Mouse (Mus musculus) induced T-regulatory cell, adult 2 months (primary cell): ENCODE results near the gene 2700097O09Rik.
"Not testable (repeated sequence)": the region's sequence is repeated elsewhere in the genome, so short reads cannot be mapped to it uniquely, and the experiment has no call there.

Experiments
- DNase-seq: peaks from one replicate; pipeline ENCODE4 v3.0.0-alpha.2; 2012; ENCODE audit warnings: low read depth

2700097O09Rik gene

GRCm38 (mm10) chr12:55041011-55041410 lies 38.9 kb downstream of the 2700097O09Rik start:
- peak; percentile 74 for DNase-seq

GRCm38 (mm10) chr12:55027088-55027487 lies 52.8 kb downstream of the 2700097O09Rik start:
- peak; percentile 79 for DNase-seq

DNA sequence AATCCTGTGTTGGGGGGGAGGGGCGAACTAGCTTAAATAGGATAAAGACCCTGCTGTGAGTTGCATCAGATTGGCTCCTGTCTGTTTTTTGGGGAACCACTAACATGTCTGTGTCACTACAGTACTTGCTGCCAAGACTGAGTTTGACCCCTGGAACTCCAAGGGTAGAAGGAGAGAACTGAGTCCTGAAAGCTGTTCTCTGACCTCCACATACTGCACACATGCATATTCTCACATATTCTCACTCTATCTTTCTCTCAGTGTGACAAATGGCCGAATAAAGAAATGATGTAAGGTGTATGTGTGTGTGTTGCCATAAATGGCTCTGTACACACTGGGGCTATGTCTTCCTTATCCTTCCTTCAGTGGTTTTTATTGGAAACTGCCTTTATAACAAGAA lies 56.6 kb downstream of the 2700097O09Rik start:
- no peak for DNase-seq

DNA sequence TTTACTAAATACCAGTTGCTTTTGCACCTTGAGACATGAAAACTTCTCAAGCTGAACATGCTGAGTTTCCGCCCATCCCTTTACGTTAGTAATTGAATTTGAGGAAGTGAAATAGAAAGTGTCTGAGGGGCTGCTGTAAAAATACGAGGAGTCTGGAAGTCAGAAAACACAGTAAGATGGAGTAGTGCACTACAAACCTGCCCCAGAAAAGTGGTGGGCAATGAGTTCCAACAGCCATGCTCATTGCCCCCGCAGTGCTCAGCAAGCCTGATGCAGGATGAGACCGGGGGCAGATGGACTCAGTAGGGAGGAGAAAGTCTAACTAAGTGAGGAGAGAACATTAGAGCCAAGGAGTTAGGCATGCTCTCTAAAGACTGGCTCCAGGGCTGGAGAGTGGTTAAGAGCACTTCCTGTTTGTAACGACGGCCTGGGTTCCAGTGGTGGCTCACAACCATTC lies 60.5 kb downstream of the 2700097O09Rik start:
- peak; percentile 15 for DNase-seq

- DNase-seq = no peak
Observed at GRCm38 (mm10) chr12:55017119-55017721, 62.7 kb downstream of the 2700097O09Rik start.

DNA sequence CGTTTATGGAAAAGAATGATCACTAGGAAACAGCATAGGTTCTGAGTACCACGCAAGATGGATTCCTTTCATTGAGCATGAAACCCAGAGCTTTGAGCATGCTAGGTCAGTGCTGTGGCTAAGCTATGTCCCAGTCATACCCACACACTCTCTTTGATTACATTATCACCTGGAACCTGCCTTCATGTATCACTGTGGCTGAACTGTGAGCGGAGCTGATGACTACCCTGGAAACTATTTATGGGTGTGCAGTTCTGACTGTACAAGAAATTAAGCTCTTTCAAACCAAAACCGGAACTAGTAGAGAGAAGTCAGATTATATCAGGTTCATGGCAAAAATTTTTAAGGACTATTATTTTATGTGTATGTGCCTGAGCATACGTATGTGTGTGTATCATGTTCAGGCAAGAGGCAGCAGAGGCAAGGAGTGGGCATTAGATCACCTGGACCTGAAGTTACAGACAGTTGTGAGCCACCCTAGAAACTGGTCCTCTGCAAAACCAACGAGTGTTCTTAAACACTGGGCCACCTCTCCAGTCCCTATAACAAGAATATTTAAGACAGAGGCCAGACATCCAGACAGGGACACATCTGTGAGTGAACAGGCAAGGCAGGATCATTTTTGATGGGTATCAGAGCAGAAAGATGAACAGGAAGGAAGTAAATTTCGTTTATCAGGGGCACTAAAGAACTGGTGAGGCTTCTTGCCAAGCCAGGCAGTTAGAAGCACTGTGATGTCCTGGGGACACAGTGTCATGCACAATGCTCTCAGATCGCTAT lies 63.4 kb downstream of the 2700097O09Rik start:
- peak; percentile 80 for DNase-seq

GRCm38 (mm10) chr12:55015428-55015827 lies 64.5 kb downstream of the 2700097O09Rik start:
- peak; percentile 14 for DNase-seq

GRCm38 (mm10) chr12:55013626-55014398 lies 66.1 kb downstream of the 2700097O09Rik start, which contains the start of gene Baz1a:
Gene Baz1a, minus strand, starts transcription at chr12:55014348.
- DNase-seq = no peak

GRCm38 (mm10) chr12:55013031-55013430 lies 66.9 kb downstream of the 2700097O09Rik start:
- DNase-seq = no peak

DNA sequence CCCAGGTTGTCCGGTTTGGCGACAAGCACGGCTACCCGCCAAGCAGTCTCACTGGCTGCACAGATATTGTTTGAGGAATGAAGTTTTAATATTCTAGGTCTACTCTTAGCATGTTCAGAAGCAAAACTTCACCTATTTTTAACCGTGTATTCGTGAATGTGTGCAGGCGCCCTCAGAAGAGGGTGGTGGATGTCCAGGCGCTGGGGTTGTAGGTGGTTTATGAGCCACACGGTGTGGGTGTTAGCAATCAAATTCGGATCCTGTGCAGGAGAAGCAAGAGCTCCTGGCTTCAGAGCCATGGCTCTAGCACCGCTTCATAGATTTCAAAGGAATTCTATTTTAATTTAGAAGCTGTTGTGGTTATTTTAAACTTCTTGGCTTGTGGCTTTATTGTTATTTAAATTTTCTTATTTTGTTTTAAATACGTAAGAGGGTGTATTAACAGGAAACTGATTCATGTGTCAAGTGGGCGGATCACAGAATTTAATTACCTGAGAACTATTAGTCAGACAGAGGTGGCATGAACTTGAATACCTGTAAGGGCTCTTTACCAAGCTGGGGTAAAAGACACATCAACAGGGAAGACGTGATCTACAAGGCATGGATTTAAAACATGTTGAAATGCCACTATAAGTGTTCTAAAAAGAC lies 72.4 kb downstream of the 2700097O09Rik start:
- peak; percentile 48 for DNase-seq

DNA sequence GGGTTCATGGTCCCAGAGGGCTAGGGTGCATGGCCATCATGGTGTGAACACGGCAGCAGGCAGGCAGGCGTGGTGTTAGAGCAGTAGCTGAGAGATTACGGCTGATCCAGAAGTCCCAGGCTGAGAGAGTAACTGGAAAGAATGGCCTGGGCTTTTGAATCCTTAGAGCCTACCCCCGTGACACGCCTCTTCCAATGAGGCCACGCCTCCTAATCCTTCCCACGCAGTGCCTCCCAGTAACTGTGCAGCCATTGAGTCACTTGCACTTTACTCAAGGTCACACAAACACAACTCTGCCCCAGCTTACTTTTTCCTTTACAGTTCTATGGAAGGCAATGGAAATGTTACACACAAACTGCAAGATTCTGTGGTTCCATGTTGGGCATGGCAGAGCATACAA lies 73.8 kb downstream of the 2700097O09Rik start:
- no peak for DNase-seq

GRCm38 (mm10) chr12:55004396-55004795 lies 75.5 kb downstream of the 2700097O09Rik start:
- DNase-seq = no peak

- DNase-seq = no peak
Observed at GRCm38 (mm10) chr12:55003843-55004242, 76.1 kb downstream of the 2700097O09Rik start.

DNA sequence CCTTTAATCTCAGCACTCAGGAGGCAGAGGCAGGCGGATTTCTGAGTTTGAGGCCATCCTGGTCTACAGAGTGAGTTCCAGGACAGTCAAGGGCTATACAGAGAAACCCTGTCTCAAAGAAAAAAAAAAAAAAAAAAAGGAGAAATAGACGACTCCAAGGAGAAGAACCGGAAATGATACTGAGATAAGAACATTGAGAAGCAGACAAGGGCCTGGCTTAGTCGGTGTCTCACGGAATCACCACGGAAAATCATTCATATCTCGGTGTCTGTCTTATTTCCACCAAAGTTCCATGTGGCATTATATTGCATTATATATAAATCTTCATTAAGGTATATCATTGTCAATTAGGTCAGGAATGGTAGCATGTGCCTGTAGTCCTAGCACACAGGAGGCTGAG lies 77.4 kb downstream of the 2700097O09Rik start:
- DNase-seq = not testable (repeated sequence)

- peak; percentile 80 for DNase-seq
Observed at GRCm38 (mm10) chr12:54999016-54999690, 80.8 kb downstream of the 2700097O09Rik start.

DNA sequence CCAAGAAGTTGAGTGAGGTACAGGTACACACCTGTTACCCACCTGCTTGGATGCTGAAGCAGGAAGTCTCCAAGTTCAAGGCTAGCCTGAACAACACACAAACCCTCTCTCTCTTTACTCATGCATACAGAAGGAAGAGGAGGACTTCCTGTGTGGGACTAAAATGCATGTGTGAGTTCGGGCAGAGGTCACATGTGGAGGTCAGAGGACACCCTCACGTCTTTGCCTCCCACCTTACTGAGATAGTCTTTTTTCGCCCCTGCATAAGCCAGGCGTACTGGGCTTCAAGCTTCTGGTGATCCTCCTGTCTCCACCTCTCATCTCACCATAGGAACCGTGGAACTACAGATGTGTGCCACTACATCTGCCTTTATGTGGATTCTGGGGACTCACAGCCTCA lies 81.5 kb downstream of the 2700097O09Rik start:
- peak; percentile 52 for DNase-seq

DNA sequence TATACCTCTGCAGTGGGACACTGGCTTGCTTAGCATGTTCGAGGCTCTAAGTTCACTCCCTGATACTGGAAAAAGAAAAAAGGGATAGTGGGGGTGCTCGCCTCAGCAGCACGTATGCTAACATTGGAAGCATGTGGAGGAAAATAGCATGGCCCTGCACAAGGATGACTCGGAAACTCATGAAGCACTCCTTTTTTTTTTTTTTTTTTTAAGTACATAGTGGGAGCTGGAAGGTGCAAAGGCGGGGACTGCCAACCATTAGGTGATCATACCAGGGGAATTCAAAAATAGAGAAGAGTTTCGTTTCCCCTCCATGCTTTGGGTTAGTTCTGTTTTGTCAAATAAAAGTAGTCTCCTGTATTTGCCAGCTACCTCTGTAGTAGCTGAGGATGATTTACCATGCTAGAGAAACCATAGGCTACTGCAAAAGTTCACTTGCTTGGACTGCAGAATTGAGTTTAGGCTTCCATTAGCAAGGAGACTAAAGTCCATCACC lies 82.9 kb downstream of the 2700097O09Rik start:
- DNase-seq = no peak

DNA sequence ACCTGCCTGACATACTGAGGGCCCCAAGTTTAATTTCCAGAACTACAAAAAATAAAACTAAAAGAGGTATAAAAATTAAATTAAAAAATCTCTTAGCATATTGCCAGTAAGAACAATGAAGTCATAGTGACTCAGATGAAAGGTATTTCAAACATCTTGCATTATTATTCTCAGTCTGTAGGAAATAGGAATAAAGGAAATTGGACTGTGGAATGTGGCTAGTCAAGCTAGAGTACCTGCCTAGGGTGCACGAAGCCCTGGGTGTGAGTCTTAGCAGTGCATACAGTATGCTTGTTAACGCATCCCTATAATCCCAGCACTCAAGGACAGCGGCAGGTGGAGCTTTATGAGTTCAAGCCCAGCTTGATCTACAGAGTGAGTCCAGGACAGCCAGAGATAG lies 83.9 kb downstream of the 2700097O09Rik start:
- no peak for DNase-seq
